Mouse (Mus musculus) MEL (cell line): ENCODE data around the gene Asxl2. TPM values are rescaled to one million over a fixed set of nuclear protein-coding genes. Genes with fewer than 3 reads are reported as not detected.

ENCODE experiments used
- DNase-seq: peaks from one replicate; pipeline ENCODE4 v3.0.0; 2011; ENCODE audit warnings: low read depth, low spot score
- H3K27ac ChIP-seq: 2 replicates; pipeline ENCODE4 v1.5.1; 2012; ENCODE audit warnings: low read depth, mild to moderate bottlenecking, control low read depth, low read length, moderate library complexity; ENCODE audit not compliant: control insufficient read depth
- H3K27me3 ChIP-seq, 2 experiments: fragments of 150-350 bp in 1 of 2; sonication (generic) in 1 of 2; 2 replicates each; pipeline ENCODE4 v1.6.1; 2012; ENCODE audit warnings: low read length in 2 of 2, mild to moderate bottlenecking in 2 of 2, improper control_type of control experiment in 1 of 2, moderate library complexity in 1 of 2; ENCODE audit not compliant: insufficient read depth in 2 of 2, control insufficient read depth in 1 of 2
- H3K36me3 ChIP-seq, 2 experiments: 2 replicates each; pipeline ENCODE4 v1.6.1; 2012 to 2014; ENCODE audit warnings: low read length in 2 of 2, improper control_type of control experiment in 1 of 2, inconsistent platforms in 1 of 2, mild to moderate bottlenecking in 1 of 2; ENCODE audit not compliant: insufficient read depth in 2 of 2, control insufficient read depth in 1 of 2
- H3K4me1 ChIP-seq, 2 experiments: fragments of 150-350 bp in 1 of 2; sonication (generic) in 1 of 2; 2 replicates each; pipeline ENCODE4 v1.6.1; 2012; ENCODE audit warnings: low read length in 2 of 2, improper control_type of control experiment in 1 of 2, mild to moderate bottlenecking in 1 of 2; ENCODE audit not compliant: insufficient read depth in 2 of 2, control insufficient read depth in 1 of 2
- H3K4me3 ChIP-seq, 2 experiments: fragments of 150-350 bp in 1 of 2; sonication (generic) in 1 of 2; 2 replicates each; pipeline ENCODE4 v1.5.1; 2012; ENCODE audit warnings: low read depth in 2 of 2, low read length in 2 of 2, mild to moderate bottlenecking in 2 of 2, moderate library complexity in 2 of 2, control low read depth in 1 of 2, improper control_type of control experiment in 1 of 2; ENCODE audit not compliant: control insufficient read depth in 1 of 2, insufficient read depth in 1 of 2
- H3K79me2 ChIP-seq: 2 replicates; pipeline ENCODE4 v1.6.1; 2012; ENCODE audit warnings: mild to moderate bottlenecking, low read length, moderate library complexity; ENCODE audit not compliant: control insufficient read depth, poor library complexity, insufficient read depth
- H3K9ac ChIP-seq: 2 replicates; pipeline ENCODE4 v1.6.1; 2012; ENCODE audit warnings: low read depth, mild to moderate bottlenecking, control low read depth, low read length, moderate library complexity; ENCODE audit not compliant: control insufficient read depth, poor library complexity, severe bottlenecking
- H3K9me3 ChIP-seq: fragments of 150-350 bp; sonication (generic); replicated peaks from 2 replicates; pipeline ENCODE4 v1.6.1; 2012; ENCODE audit warnings: mild to moderate bottlenecking, low read length, improper control_type of control experiment, moderate library complexity; ENCODE audit not compliant: insufficient read depth
- BHLHE40 ChIP-seq: IDR thresholded peaks from 2 replicates; pipeline ENCODE4 v1.6.1; 2012; ENCODE audit warnings: low read depth, mild to moderate bottlenecking, inconsistent platforms, low read length, improper control_type of control experiment, borderline replicate concordance
- CHD2 ChIP-seq: IDR thresholded peaks from 2 replicates; pipeline ENCODE4 v1.6.1; 2011; ENCODE audit warnings: low read length, improper control_type of control experiment
- CTCF ChIP-seq, 3 experiments: IDR thresholded peaks in 2 of 3; conservative IDR thresholded peaks in 1 of 3; 2 replicates each; pipeline ENCODE4 v1.5.1; 2011 to 2012; ENCODE audit warnings: low read length in 3 of 3, low read depth in 2 of 3, mild to moderate bottlenecking in 2 of 3, improper control_type of control experiment in 1 of 3, inconsistent platforms in 1 of 3, mixed read lengths in 1 of 3, moderate library complexity in 1 of 3; ENCODE audit not compliant: control insufficient read depth in 1 of 3, insufficient read depth in 1 of 3, poor library complexity in 1 of 3, severe bottlenecking in 1 of 3
- GABPA ChIP-seq: IDR thresholded peaks from 2 replicates; pipeline ENCODE4 v1.6.1; 2012; ENCODE audit warnings: low read depth, mild to moderate bottlenecking, inconsistent platforms, low read length, improper control_type of control experiment, moderate library complexity
- GATA1 ChIP-seq: IDR thresholded peaks from 2 replicates; pipeline ENCODE4 v1.6.1; 2011; ENCODE audit warnings: low read depth, low read length, improper control_type of control experiment
- HCFC1 ChIP-seq: IDR thresholded peaks from 2 replicates; pipeline ENCODE4 v1.6.1; 2012; ENCODE audit warnings: low read depth, mild to moderate bottlenecking, inconsistent platforms, low read length, improper control_type of control experiment, moderate library complexity
- JUND ChIP-seq: IDR thresholded peaks from 2 replicates; pipeline ENCODE4 v1.6.1; 2011; ENCODE audit warnings: low read depth, mild to moderate bottlenecking, improper control_type of control experiment, low read length
- KAT2A ChIP-seq: conservative IDR thresholded peaks from 2 replicates; pipeline ENCODE4 v1.6.1; 2012; ENCODE audit warnings: low read depth, low read length, improper control_type of control experiment, inconsistent platforms
- MAX ChIP-seq: IDR thresholded peaks from 2 replicates; pipeline ENCODE4 v1.6.1; 2011; ENCODE audit warnings: low read length, improper control_type of control experiment
- MAZ ChIP-seq: IDR thresholded peaks from 2 replicates; pipeline ENCODE4 v1.6.1; 2012; ENCODE audit warnings: low read depth, mild to moderate bottlenecking, inconsistent platforms, low read length, improper control_type of control experiment
- NELFE ChIP-seq: IDR thresholded peaks from 2 replicates; pipeline ENCODE4 v1.6.1; 2011; ENCODE audit warnings: low read depth, low read length, improper control_type of control experiment
- POLR2AphosphoS2 ChIP-seq: IDR thresholded peaks from 2 replicates; pipeline ENCODE4 v1.6.1; 2011; ENCODE audit warnings: low read length, improper control_type of control experiment
- RAD21 ChIP-seq: IDR thresholded peaks from 2 replicates; pipeline ENCODE4 v1.6.1; 2011; ENCODE audit warnings: mild to moderate bottlenecking, low read depth, low read length, improper control_type of control experiment
- RCOR1 ChIP-seq: IDR thresholded peaks from 2 replicates; pipeline ENCODE4 v1.6.1; 2012; ENCODE audit warnings: low read depth, mild to moderate bottlenecking, inconsistent platforms, low read length, improper control_type of control experiment
- TBP ChIP-seq: IDR thresholded peaks from 2 replicates; pipeline ENCODE4 v1.8.0; 2011; ENCODE audit warnings: low read depth, low read length, improper control_type of control experiment
- UBTF ChIP-seq: IDR thresholded peaks from 2 replicates; pipeline ENCODE4 v1.6.1; 2012; ENCODE audit warnings: low read depth, mild to moderate bottlenecking, inconsistent platforms, low read length, improper control_type of control experiment, moderate library complexity, borderline replicate concordance; ENCODE audit not compliant: insufficient read depth
- ZKSCAN1 ChIP-seq: IDR thresholded peaks from 2 replicates; pipeline ENCODE4 v1.6.1; 2012; ENCODE audit warnings: low read depth, mild to moderate bottlenecking, inconsistent platforms, low read length, improper control_type of control experiment, moderate library complexity
- ZMIZ1 ChIP-seq: IDR thresholded peaks from 2 replicates; pipeline ENCODE4 v1.6.1; 2012; ENCODE audit warnings: low read depth, mild to moderate bottlenecking, inconsistent platforms, low read length, improper control_type of control experiment, moderate library complexity
- ZNF384 ChIP-seq: IDR thresholded peaks from 2 replicates; pipeline ENCODE4 v1.6.1; 2012; ENCODE audit warnings: low read depth, mild to moderate bottlenecking, inconsistent platforms, low read length, improper control_type of control experiment
- polyA plus RNA-seq, 2 experiments: library from polyadenylated mRNA; stranded (reverse) in 1 of 2; unstranded in 1 of 2; fragments of >175 nt in 1 of 2; fragments of >200 nt in 1 of 2; gene quantifications; 2 replicates each; pipeline versions ENCODE4 v1.2.1 to v1.2.4; 2012; ENCODE audit warnings: low replicate concordance in 2 of 2, low read depth in 1 of 2; ENCODE audit not compliant: insufficient read length in 2 of 2, insufficient read depth in 1 of 2, missing spikeins in 1 of 2
- total RNA-seq: library from RNA; depleted of rRNA; stranded (reverse); fragments of 300-350 nt; gene quantifications from 2 replicates; pipeline ENCODE4 v1.2.3, GENCODE M21; 2012

Asxl2 gene
- total and polyA plus RNA-seq, 3 experiments: 18.8 to 62.0 (median 26.2) TPM

GRCm38 (mm10) chr12:3547506-3547905 lies 120.8 kb downstream of the Asxl2 start:
- Histone ChIP-seq H3K27me3 (no peaks in the 10 kb centered on the region), H3K79me2 (no peaks in the 10 kb centered on the region), H3K36me3 (peaks cover 0 to 2% of the 10 kb centered on the region in 2 experiments; a peak in 1 of 4 replicates), H3K4me1 (0 out of 4 replicates have a peak, but pooled peaks cover 0 to 2% of the 10 kb centered on the region in 2 experiments), H3K27ac (no peak overlapping the region), H3K9me3 (no peaks in the 10 kb centered on the region), H3K4me3 (no peak overlapping the region), H3K9ac (no peak overlapping the region)
- no peak for DNase-seq
- TF ChIP-seq NELFE (no peak), POLR2AphosphoS2 (no peak)

- no peak for DNase-seq
- H3K27me3 ChIP-seq: no peaks in the 10 kb centered on the region
- no peaks in the 10 kb centered on the region for H3K9me3 ChIP-seq
- no peak for TF ChIP-seq GATA1
- no peak for TF ChIP-seq KAT2A
- TF ChIP-seq CTCF (IDR thresholded peaks at IDR 0.05 in 2 of 3, conservative IDR thresholded peaks at IDR 0.05 in 1 of 3; ENCODE audit: control insufficient read depth in 1 of 3, insufficient read depth in 1 of 3, low read depth in 2 of 3, low read length in 3 of 3, poor library complexity in 1 of 3, severe bottlenecking in 1 of 3): no peak
- no peak for TF ChIP-seq MAX
- TF ChIP-seq MAZ: no peak
- no peak for TF ChIP-seq POLR2AphosphoS2
- no peak for TF ChIP-seq ZMIZ1
- no peak for TF ChIP-seq RAD21
- TF ChIP-seq TBP: no peak
- TF ChIP-seq ZNF384: no peak
- no peak for TF ChIP-seq RCOR1
- no peak for TF ChIP-seq JUND
- no peak for TF ChIP-seq BHLHE40
- TF ChIP-seq HCFC1: no peak
- TF ChIP-seq UBTF: no peak
- no peak for TF ChIP-seq ZKSCAN1
- TF ChIP-seq CHD2: no peak
- TF ChIP-seq GABPA: no peak
- no peak overlapping the region for H3K4me3 ChIP-seq
- no peak overlapping the region for H3K9ac ChIP-seq
- H3K36me3 ChIP-seq: no peaks in the 10 kb centered on the region; a peak in 1 of 4 replicates
- no peaks in the 10 kb centered on the region for H3K79me2 ChIP-seq
- H3K4me1 ChIP-seq: no peaks in the 10 kb centered on the region
- no peak overlapping the region for H3K27ac ChIP-seq
These were observed 121.3 kb downstream of the Asxl2 start for GRCm38 (mm10) chr12:3547911-3548310.
